Mouse (Mus musculus) testis, adult 2 months (tissue): Measurements from ENCODE around the gene Csnk2b.

Experiments used
- CTCF ChIP-seq: fragments of 200-500 bp; IDR thresholded peaks from 2 replicates; pipeline ENCODE4 v1.5.1; 2012; ENCODE audit warnings: low read depth, mild to moderate bottlenecking, inconsistent platforms, low read length, moderate library complexity; ENCODE audit not compliant: control insufficient read depth, insufficient read depth, insufficient replicate concordance
- POLR2A ChIP-seq: fragments of 200-500 bp; IDR thresholded peaks from 2 replicates; pipeline ENCODE4 v1.6.1; 2012; ENCODE audit warnings: low read depth, mild to moderate bottlenecking, inconsistent platforms, low read length, moderate library complexity; ENCODE audit not compliant: control insufficient read depth

DNA sequence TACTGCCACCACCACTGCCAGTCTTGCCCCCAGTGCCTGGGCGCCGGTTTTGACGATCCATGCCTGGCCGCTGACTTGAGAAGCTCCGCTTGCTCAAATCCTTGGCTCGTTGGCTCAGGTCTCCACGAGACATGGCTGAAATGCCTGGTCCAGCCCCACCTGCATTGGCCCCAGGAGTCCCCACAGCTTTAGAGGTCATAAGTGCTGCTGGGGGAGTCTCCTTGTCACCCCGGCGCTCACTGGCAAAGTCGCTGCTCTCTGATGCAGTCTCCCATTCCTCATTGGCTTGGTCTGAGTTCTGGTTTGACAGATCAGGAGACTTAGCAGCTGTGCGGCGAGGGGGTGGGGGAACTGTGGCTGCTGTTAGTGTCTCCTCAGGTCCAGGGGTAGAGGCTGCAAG is 33.6 kb upstream of the Csnk2b start:
- TF ChIP-seq POLR2A, result no peak
- 0 out of 2 replicates have a peak, but pooled peaks have one; percentile 1 for TF ChIP-seq CTCF
